Mouse (Mus musculus): ENCODE results near the gene Sipa1l1.

DNA sequence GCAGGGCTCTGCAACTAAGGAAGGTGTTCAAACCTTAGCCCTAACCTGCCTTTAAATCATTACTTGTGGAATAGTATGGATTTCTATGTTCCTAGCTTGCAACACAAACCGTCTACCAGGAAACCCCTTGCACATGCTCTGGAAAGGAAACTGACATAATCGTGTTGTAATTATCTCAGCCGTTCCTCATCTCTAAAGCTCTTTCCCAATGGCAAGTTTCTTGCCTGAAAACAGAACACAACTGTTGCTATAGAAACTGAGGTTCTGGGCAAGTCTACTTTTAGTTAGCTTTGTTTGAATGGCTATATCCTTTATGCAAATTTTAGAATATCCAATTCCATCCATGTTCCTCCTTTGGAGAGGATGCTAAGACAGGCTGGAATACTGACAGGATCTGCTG is 217.9 kb downstream of the Sipa1l1 start:
- TF ChIP-seq CTCF (IDR thresholded peaks at IDR 0.05; ENCODE audit: control insufficient read depth, insufficient read depth, insufficient read length) (no peak), MYOD1 (IDR thresholded peaks at IDR 0.05; ENCODE audit: control insufficient read depth, insufficient read length, low read depth) (no peak), MAX (IDR thresholded peaks at IDR 0.05) (no peak), USF1 (IDR thresholded peaks at IDR 0.05; ENCODE audit: low read depth) (no peak), CEBPB (IDR thresholded peaks at IDR 0.05; ENCODE audit: low read depth) (no peak), MYOG (IDR thresholded peaks at IDR 0.05; ENCODE audit: control insufficient read depth, extremely low read depth, insufficient read length) (no peak), FOSL1 (IDR thresholded peaks at IDR 0.05; ENCODE audit: insufficient read depth, low read length, poor library complexity, severe bottlenecking) (no peak)
